Mouse (Mus musculus) G1E (cell line): ENCODE measurements around the gene Sapcd1.

Experiments used
- CTCF ChIP-seq: IDR thresholded peaks from 2 replicates; pipeline ENCODE4 v1.5.1; 2012; ENCODE audit warnings: low read depth, low read length, inconsistent platforms, mixed read lengths
- GATA1 ChIP-seq: IDR thresholded peaks from 2 replicates; pipeline ENCODE4 v1.6.1; 2012; ENCODE audit warnings: borderline replicate concordance, low read length, inconsistent platforms, mixed read lengths
- GATA2 ChIP-seq: IDR thresholded peaks from 2 replicates; pipeline ENCODE4 v1.6.1; 2012; ENCODE audit warnings: low read depth, low read length, inconsistent platforms, borderline replicate concordance
- POLR2AphosphoS5 ChIP-seq: IDR thresholded peaks from 2 replicates; pipeline ENCODE4 v1.6.1; 2012; ENCODE audit warnings: low read depth, low read length, inconsistent platforms; ENCODE audit not compliant: insufficient replicate concordance
- TAL1 ChIP-seq: conservative IDR thresholded peaks from 2 replicates; pipeline ENCODE4 v1.6.1; 2012; ENCODE audit warnings: low read depth, low read length, inconsistent platforms, mixed read lengths

DNA sequence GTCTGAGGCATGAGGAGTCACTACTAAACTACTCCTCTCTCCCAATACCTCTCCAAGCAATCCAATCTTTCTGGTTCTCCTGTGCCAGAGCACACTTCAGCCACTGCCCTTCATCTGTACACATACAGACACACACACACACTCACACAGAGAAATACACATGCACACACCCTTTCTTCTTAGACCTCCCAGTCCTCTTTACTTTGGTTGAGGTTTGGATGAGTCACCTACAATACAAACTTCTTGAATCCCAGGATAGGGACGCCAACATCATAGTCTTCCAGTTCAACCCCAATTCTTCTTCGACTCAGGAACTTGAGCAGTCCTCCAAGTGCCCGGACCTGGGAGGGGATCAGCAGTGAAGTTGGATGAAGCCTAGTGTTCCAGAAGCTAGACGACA lies 16.0 kb upstream of the Sapcd1 start:
- TF ChIP-seq GATA2 (no peak), GATA1 (no peak), CTCF (no peak), TAL1 (no peak), POLR2AphosphoS5 (no peak)
